Mouse (Mus musculus): ENCODE data around the gene Sin3a.

DNA sequence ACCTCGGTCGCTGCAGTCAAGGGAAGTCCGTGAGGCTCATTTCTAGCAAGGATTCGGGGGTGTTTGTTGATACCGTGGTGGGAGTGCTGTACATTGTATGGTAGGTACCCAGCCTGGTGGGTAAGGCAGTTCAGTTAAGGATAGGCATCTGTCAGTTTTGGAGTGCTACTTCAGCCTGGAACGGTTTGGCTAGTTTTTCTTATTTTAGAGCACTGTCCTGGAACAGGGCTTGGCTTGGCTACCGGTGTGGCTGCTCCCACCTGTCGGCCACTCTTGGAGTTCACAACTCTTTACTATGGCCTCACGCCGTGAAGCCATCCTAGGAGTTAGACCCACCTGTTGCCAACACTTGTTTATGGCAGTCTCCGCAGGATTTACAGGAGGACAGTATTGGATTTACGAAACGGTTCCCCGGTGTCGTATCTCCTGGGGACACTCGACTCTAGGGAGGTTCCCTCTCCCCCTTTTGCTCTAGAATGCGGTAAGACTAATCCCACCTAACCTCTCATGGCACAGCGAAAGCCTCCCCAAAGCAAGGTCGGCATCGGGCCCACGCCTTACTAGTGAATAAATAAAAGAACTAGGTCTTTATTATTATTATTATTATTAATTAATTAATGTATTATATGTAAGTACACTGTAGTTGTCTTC is 2.5 kb downstream of the Sin3a start:
- TF ChIP-seq CTCF (IDR thresholded peaks at IDR 0.05) (peak; percentile 49), POLR2A (IDR thresholded peaks at IDR 0.05; ENCODE audit: insufficient read depth, low read depth, low read length) (no peak), EP300 (IDR thresholded peaks at IDR 0.05; ENCODE audit: insufficient read depth, low read depth, low read length) (no peak)

All from heart, adult 2 months (tissue).